Mouse (Mus musculus): ENCODE results near the gene 1810013L24Rik.

GRCm38 (mm10) chr16:8831241-8831640 lies 1.3 kb downstream of the 1810013L24Rik start:
- TF ChIP-seq CTCF (IDR thresholded peaks at IDR 0.05; ENCODE audit: low read depth) (no peak; the same call in 1 of the 2 replicates), EP300 (IDR thresholded peaks at IDR 0.05; ENCODE audit: low read depth) (peak; percentile 0; the same call in 1 of the 2 replicates)
